Mouse (Mus musculus) adrenal gland, postnatal 4 days (tissue): Measurements from ENCODE around the gene Rab27a. TPM values are rescaled to one million over a fixed set of nuclear protein-coding genes. Genes with fewer than 3 reads are reported as not detected.

Source experiments
- DNase-seq, 2 experiments: peaks; one replicate each; pipeline ENCODE4 v3.0.0; 2021 to 2022; ENCODE audit warnings: low spot score in 2 of 2, mixed read lengths in 2 of 2
- long read RNA-seq, 2 experiments: library from polyadenylated mRNA; stranded (forward); transcript quantifications; one replicate each; pipeline ENCODE4 v2.0.0; 2021
- total RNA-seq, 2 experiments: library from RNA; stranded (reverse); gene quantifications; 2 replicates each; pipeline ENCODE4 v1.2.3; 2021

Gene Rab27a
- total RNA-seq, result 10 to 100 TPM; 47.4 to 49.5 TPM
- long read RNA-seq, experiment 1, transcript Rab27a-201 (6 exons, 2,979 nt), result major isoform, 7 of 17 reads
- long read RNA-seq, experiment 1, partial matches to known transcripts, result 1 of 17 reads
- long read RNA-seq, experiment 1, other reads (novel, unspliced or antisense), result 5 of 17 reads
- long read RNA-seq, experiment 2, transcript Rab27a-201 (6 exons, 2,979 nt), result major isoform, 23 of 40 reads
- long read RNA-seq, experiment 2, partial matches to known transcripts, result 2 of 40 reads
- long read RNA-seq, experiment 2, other reads (novel, unspliced or antisense), result 10 of 40 reads

DNA sequence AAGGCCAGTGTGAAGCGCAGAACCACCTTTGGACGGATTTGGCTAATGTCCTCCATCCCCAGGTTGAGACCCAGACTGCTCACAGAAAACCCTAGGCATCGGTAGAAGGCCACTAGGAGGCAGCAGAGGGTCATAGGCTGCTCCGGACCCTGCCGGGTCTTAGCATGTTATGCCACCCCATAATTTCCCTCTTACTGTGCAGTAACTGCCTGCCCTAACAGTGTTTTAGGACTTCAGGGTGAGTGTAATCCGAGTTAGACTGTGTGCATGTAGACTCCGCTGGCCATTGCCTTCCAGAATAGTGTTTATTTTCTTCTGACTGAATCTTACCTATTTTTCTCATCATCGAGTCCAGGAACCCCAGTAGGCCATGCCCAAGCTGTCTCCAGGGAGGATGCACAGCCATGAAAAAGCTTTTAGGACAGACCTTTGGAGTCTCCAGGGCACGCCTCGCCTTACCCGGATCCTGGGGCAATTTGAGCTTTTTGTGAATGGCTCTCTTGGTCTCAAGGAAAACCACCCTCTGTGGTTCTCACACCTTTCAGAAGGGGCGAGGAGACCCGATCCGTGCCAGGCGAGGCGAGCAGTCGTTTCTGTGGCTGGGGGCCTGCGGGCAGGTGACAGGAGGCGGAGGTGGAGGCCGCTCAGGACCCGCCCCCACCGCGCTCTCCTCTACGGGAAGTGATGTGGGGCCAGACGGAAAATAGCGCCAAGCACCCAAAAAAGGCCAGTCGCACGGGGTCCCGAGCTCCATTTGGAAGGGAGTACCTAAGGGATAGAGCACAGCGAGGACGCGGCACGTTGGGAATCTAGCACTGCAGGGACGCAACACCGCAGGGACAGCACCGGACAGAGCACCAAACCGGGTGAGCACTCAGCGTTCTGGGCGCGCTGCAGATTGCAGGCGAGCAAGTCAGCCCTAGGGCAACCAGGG is at the start of gene Rab27a:
Gene Rab27a, plus strand, starts transcription at position 709 of the 934 bp plus-strand sequence.
- peak; percentile 55 to 72 for DNase-seq

DNA sequence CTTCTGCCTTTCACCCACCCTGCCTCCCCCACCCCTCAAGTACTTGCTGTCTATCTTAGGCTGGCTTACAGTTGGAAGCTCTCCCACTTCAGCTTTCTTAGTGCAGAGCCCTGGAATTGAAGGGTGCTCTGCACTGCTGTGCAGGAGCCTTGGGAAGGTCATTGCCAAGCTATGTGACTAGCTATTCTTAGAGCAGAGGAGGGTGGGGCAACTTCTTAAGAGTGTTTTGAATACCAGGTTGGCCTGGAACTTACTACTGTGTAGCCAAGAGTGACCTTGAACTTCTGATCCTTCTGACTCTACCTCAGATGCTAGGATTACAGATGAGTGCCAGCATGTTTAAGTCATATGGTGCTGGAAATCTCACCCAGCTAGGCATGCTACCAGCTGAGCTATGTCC is 48.5 kb upstream of the Rab27a start:
- DNase-seq, result no peak

DNA sequence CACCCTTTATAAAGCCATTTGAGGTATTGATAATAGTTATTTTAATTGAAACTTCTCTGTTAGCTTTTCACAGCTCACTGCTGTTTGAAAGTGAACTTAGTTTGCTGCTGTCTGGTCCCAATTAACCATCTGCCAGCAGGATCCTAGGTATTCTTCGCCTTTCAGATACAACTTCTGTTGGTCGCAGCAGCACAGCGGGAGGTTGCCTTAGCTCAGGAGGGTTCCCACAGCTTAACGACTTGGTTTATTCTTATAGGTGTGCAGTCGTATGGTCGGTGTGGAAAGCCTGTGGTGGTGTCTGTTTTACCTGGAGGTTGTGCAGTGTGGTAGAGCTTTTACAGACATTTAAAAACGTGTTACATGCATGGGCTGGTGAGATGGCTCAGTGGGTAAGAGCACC is 47.8 kb upstream of the Rab27a start:
- no peak for DNase-seq

DNA sequence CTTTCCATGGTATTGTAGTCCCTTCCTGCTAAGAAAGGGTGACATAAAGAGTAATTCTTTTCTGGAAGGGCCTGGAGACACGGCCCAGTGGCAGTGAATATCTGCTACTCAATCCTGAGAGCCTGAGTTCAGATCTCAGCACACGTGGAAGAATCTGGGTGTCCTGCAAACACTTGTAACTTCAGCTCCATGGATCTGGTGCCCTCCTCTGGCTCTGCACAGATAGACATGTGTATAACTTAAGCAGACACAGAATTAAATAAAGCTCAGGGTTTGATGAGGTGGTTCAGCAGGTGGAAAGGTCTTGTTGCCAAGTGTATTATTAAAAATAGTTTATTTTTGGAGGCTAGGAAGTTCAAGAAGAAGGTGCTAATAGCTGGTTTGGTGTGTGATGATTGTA is 44.2 kb upstream of the Rab27a start:
- DNase-seq, result no peak

DNA sequence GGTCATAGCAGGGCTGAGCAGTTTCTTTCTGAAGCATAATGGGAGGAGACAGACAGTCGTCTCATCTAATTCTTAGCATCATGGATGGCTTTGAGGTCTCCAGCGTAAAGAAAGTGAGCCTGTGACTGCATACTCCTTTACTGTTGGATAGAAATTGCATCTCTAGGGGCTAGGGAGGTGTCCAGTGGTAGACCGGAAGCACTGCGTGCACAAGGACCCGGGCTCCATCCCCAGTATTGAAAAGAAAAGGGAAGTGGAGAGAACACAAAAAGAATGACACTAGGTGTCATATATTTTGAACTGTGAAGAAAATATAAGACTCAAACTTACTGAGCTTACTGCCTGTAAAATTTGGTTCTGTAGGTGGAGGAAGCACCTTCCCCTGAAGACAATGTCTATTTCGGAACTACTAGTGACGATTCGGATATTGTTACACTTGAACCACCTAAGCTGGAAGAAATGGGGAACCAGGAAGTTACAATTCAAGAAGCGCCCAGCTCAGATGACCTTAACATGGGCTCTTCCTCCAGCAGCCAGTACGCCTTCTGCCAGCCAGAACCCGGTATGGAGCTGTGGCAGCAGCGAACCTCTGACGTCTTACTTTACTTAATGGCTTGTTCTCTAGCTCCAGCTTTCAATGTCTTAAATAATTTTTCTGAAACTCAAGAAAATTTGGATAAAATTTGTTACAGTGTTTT is 43.2 kb upstream of the Rab27a start:
- DNase-seq, result no peak

DNA sequence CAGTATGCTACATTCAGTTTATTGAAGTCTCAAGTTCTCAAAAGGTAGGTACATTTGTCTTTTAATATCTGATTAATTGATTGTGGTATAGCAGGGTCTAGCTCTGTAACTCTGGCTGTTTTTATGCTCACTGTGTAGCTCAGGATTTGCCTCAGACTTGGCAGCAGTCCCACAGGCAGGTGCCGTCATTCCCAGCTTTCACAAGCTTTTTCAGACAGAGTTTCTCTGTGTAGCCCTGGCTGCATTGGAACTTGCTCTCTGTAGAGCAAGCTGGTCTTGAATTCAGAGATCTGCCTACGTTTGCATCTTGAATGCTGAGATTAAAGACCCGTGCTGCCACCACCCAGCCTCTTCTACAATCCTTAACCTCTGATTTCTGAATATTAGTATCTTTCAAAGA is 42.5 kb upstream of the Rab27a start:
- DNase-seq, result no peak

DNA sequence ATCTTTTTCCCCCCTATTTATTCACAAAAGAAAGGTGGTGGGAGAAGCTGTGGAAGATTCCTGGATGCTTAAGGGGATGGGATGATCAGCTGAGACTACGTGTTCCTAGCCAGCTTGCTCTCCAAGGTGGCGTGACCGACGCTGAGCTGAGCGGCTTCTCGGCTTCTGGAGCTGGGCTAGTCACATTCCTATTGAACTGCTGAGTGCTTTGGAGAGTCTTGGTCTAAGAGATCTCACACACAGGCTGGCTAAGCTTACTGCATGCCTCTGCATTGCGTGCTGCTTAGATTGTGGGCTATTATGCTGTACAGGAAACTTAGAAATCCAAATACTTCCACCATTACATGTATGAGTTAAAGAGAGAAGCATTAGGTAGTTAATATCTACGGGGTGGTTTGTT is 40.6 kb upstream of the Rab27a start:
- no peak for DNase-seq

DNA sequence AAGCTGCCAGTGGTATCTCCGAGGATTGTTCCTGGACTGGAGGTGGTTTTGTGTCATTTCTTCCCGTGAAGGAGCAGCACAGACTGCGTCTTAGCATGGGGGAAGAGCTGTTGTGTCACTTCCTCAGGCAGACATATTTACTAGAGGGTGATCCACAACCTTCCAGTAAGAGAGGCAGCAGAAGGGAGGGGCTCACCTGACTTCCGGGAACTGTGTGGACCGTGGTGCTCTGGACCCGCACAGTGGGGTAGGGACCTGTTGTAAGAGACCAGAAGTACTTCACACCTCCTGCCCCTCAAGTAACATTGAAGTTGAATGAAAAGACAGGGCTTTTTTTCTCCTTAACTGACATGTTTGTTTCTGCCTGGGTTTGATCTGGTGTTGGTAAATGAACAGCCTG is 39.5 kb upstream of the Rab27a start:
- no peak for DNase-seq

DNA sequence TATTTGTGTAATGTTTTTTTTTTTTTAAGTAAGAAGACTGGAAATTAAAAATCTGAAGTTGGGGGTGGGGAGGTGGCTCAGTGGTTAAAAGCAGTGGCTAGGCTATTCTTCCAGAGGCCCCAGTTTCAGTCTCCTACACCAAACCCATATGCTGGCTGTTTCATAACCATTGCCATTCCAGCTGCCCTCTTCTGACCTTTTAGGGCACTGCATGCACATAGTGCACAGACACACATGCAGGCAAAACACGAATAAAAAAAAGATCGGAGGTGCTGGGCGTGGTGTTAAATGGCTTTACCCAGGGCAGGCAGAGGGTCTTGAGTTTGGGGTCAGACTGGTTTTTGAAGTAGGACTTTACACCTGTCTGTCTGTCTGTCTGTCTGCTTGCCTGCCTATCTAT is 38.5 kb upstream of the Rab27a start:
- DNase-seq, result no peak

DNA sequence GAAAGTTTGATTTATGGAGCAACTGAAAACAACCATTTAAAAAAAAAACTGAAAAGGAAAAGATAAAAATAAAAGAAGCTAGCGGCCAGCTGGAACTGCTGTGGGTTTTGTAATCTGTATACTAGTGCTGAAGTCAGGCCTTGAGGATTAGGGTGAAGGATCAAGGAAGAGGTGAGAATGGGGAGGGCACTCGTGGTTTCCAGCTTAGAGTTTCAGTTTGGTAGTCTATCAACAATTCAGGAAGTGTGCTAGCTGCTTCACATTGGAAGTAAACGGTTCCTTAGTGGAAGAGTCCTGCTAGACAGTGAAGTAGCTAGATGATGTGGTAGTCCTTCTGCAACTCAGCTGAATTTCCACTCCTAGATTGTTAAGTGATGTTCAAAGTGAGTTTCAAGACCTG is 36.3 kb upstream of the Rab27a start:
- DNase-seq, result no peak

DNA sequence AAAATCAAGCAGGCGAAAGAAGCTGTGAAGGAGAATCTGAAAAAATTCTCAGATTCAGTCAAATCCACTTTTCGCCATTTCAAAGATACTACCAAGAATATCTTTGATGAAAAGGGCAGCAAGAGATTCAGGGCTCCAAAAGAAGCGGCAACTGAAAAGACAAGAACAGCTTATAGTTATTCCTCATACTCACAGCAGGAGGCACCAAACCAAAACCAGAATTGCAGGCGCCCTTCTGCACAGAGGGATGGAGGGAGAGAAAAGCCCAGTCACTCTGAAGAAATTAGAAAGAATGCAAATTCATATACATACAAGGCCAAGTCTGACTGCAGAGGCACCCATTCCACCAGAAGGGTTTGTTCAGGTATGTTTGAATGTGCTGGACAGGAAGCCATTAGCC is 32.0 kb upstream of the Rab27a start:
- DNase-seq, result no peak

DNA sequence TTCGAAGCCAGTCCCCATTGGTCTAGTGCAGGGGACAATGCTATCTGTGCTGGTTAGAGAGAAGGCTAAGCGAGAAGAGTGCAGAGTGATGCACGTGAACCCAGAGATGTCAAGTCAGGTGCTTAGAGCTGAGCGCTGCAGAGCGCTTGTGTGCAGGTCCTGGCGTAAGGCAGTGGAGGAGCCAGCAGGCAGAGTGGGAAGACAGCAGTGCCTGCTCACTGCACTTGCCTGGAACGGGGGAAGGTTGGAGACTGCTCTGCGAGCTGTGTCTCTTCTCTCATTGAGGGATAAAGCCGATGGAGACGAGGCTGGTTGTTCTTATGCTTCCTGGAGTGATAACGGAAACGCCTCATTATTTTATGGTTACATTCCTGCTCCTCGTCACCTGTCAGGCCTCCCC is 29.9 kb upstream of the Rab27a start:
- no peak for DNase-seq

DNA sequence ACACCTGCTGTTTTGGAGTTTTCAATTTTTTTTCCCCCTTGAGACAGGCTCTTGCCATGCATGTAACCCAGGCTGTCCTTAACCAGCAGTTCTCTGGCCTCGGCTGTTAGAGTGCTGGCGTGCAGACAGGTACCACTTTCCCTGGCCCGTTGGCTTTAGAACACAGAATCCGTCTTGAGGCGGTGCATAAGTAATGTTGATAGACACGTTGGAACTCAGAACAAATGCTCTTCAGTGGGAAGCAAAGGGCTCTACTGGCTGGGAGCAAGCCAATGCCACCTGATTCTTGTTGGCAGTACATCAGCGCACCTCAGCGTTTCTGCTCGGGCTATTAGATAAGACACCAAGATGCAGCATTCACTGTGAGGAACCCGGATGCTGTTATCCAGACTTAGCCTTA is 24.8 kb upstream of the Rab27a start:
- DNase-seq, result no peak

DNA sequence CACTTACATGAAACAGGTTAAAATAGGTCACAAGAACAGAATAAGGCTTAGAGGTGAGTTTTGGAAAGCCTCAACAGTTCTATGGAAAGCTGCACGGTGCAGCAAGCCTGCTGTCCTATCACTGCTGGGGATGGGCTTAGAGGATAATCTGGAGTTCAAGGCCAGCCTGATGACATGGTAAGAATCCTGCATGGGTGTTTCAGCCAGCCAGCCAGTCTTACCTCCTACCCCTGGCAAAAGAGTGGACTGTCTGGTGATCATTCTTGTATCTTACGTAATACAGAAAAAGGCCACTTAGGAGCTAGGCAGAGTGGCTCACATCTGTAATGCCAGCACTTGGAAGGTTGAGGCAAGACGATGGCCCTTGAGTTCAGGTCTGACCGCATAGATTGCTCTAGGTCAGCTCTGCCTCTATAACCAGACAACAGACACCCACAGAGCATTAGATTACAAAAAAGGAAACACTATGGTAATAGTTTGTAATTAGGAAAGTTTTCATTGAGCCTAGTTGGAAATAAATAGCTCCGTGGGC is 24.0 kb upstream of the Rab27a start:
- no peak for DNase-seq

DNA sequence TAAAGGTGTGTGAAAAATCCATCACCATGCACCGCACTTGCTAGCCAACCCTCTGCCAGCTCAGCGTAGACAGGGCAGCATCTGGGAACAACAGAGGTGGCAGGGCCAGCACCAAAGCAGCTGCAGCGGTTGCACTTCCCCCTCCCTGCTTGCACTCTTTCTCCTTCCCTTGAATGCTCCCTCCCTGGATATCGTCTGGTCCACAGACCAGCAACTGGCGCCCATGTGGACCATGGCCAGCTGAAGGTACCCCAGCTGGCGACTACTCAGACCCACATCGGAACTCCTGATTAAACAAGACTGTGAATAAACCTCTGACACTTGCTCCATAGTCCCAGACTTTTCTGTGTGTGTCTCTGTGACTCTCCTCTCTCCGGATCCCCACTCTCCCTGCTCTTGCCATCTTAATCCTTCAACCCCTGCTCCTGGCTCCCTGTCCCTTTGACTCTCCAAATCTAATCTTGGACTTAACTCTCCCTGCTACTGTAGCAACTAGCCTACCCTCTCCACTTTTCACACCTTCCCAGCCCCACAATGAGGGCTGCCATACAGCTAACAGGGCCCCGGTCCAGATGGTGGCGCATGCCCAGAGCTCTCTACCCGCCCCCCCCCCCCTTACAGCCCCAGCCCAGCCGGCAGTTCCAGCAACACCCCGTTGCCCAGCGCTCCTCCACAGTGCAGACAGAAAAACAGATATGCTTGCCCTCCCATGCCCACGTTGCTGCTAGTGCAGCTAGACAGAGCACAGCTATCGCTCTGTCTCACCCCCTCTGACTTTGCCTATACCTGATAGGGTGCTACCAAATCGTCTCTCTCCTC is 18.6 kb upstream of the Rab27a start:
- no peak for DNase-seq

DNA sequence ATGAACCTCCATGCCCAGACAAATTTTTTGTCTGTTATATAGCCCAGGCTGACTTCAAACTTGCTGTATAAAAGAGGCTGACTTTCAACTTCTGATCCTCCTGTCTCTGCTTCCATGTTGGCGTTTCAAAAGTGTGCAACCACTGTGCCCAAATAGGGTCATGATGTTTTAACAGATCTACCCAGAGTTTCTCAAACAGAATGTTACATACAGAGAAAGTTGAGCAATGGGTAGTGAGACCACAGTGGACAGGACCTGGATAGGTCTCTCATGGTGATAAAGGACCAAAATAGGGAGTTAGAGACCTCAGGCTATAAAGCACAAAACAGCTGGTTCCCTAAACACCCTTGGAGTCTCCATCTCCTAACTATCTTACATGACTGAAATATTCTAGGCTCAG is 14.2 kb upstream of the Rab27a start:
- no peak for DNase-seq

DNA sequence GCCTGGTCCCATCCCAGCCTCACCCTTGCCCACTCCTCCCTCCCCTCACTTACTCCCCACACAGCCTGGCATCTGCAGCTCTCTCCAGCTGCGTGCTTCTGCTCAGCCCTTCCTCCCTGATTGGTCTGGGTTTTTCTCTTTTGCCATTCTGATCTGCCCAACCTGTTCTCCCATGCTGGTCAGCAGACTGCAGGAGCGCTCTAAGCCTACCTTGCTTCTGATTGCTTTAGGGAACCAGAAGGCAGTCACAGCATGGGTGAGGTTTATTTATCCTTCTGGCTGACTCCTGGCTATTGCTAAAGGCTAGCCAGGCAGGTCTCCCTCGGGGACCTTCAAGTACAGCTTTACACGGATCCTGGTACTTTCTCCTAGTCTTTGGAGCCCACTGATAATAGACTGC is 13.2 kb upstream of the Rab27a start:
- no peak for DNase-seq

DNA sequence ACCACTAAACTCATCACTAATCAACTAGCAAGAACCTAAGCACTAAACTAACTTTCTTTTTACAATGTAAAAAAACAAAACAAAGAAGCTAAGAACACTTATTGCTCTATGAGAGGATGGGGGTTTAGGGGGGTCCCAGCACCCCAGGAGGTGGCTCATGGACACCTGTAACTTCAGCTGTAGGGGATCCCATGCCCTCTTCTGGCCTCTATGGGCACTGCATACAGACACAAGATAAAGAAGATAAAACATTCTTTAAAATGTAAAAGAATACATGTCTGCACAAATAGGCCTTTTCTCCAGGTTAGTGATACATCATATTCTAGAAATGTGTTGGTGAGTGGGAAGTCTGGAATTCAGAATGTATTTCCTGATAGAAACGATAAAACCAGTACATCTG is 11.2 kb upstream of the Rab27a start:
- DNase-seq, result no peak

DNA sequence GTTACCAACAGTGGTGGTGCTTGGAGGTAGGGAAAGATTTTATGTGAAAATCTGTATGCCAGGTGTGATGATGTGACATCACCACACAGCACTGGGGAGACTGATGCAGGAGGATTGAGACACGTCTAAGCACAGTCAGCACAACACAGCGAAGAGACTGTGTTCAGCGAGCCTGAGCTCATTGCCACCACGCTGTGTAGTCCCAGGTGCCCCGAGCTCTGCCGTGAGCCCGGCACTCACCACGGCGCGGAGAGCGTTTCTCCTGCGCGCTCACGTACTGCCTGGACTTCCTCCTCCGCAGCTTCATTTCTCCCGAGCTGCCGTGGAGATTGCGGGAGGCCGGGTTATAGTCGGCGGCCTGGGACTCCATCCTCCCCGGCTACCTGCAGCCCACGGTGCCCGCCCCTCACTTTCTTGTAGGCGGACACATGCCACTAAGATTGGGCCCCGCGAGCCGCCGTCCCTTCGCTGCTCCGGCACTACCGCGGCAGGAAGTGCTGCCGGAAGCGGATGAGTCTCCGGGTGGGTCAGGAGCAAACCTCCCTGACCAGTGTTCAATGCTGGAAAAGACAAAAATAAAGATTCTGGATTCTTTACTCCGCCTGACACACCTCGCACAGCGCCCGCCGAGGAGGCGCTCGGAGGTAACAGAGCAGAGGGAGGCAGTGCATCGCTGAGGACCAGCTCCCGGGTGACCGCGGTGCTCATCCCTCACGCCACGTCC is 5.3 kb upstream of the Rab27a start:
- DNase-seq, result peak; percentile 75 to 89

DNA sequence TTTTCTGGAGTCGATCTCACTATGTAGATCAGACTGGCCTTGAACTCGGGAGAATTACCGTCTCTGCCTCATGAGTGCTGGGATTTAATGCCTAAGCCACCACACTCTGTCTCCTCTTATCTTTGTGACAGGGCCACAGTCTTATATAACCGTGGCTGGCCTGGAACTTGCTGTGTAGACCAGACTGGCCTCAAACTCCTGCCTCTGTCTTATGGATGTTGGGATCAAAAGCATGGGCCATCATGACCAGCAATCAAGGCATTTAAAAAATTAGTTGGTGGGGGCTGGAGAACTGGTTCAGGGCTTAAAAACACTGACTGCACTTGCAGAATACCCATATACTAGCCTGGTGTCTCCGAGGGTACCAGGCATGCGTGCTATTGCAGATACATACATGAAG is 4.6 kb upstream of the Rab27a start, which contains the start of gene Pigb:
Gene Pigb, minus strand, starts transcription at position 299 of the 400 bp plus-strand sequence.
- DNase-seq, result no peak
